Mouse (Mus musculus) forebrain, embryonic 13.5 days (tissue): ENCODE data around the gene Heatr6. TPM values are rescaled to one million over a fixed set of nuclear protein-coding genes. Genes with fewer than 3 reads are reported as not detected.

Experiments used
- ATAC-seq: fragments of 200-750 bp; cut with Nextera tagmentation; 2 replicates; pipeline ENCODE4 v1.8.0; 2017
- H3K27ac ChIP-seq: fragments of 300-500 bp; sonication (generic); 2 replicates; pipeline ENCODE4 v1.5.1; 2015; ENCODE audit warnings: inconsistent platforms, mild to moderate bottlenecking, moderate library complexity
- H3K27me3 ChIP-seq: fragments of 300-500 bp; sonication (generic); 2 replicates; pipeline ENCODE4 v1.6.1; 2015; ENCODE audit warnings: mild to moderate bottlenecking, inconsistent platforms
- H3K36me3 ChIP-seq: fragments of 300-500 bp; sonication (generic); 2 replicates; pipeline ENCODE4 v1.6.1; 2015; ENCODE audit warnings: mild to moderate bottlenecking, inconsistent platforms; ENCODE audit not compliant: poor library complexity, severe bottlenecking
- H3K4me1 ChIP-seq: fragments of 300-500 bp; sonication (generic); 2 replicates; pipeline ENCODE4 v1.6.1; 2015; ENCODE audit warnings: inconsistent platforms
- H3K4me2 ChIP-seq: fragments of 300-500 bp; sonication (generic); 2 replicates; pipeline ENCODE4 v1.6.1; 2015; ENCODE audit warnings: inconsistent platforms, mild to moderate bottlenecking, moderate library complexity
- H3K4me3 ChIP-seq: fragments of 300-500 bp; sonication (generic); 2 replicates; pipeline ENCODE4 v1.5.1; 2015; ENCODE audit warnings: mild to moderate bottlenecking, inconsistent platforms
- H3K9ac ChIP-seq: fragments of 300-500 bp; sonication (generic); 2 replicates; pipeline ENCODE4 v1.6.1; 2015; ENCODE audit warnings: mild to moderate bottlenecking, inconsistent platforms
- H3K9me3 ChIP-seq: fragments of 300-500 bp; sonication (generic); replicated peaks from 2 replicates; pipeline ENCODE4 v1.6.1; 2016; ENCODE audit warnings: inconsistent platforms
- WGBS: fragments of 180-500 bp; shearing (Covaris S2); methylation state at CpG from one replicate; pipeline ENCODE4 v1.1.7; 2015; 5-methylcytosine and 5-hydroxymethylcytosine counted together
- polyA plus RNA-seq: library from polyadenylated mRNA; unstranded; fragments of >200 nt; fragmentation: Nextera tagmentation; extraction: Ambion mirVana; gene quantifications from 2 replicates; pipeline ENCODE4 v1.2.1, GENCODE M21; 2015

The Heatr6 gene
- polyA plus RNA-seq, 1 experiment from 2014 or later: 40.6 TPM

- no peak overlapping the region for H3K27ac ChIP-seq
- H3K4me3 ChIP-seq: no peak overlapping the region
- no peak for ATAC-seq
- no peaks in the 10 kb centered on the region for H3K9me3 ChIP-seq
- H3K4me2 ChIP-seq: no peak overlapping the region
- no peak overlapping the region for H3K9ac ChIP-seq
- H3K4me1 ChIP-seq: peaks cover 9% of the 10 kb centered on the region
- H3K36me3 ChIP-seq: no peaks in the 10 kb centered on the region
- whole genome bisulfite sequencing: 75% methylated on average over 4 of the region's 4 CpGs
- 0 out of 2 replicates have a peak, but pooled peaks cover 3% of the 10 kb centered on the region for H3K27me3 ChIP-seq
Observed at GRCm38 (mm10) chr11:83791133-83791532, 37.6 kb downstream of the Heatr6 start.

DNA sequence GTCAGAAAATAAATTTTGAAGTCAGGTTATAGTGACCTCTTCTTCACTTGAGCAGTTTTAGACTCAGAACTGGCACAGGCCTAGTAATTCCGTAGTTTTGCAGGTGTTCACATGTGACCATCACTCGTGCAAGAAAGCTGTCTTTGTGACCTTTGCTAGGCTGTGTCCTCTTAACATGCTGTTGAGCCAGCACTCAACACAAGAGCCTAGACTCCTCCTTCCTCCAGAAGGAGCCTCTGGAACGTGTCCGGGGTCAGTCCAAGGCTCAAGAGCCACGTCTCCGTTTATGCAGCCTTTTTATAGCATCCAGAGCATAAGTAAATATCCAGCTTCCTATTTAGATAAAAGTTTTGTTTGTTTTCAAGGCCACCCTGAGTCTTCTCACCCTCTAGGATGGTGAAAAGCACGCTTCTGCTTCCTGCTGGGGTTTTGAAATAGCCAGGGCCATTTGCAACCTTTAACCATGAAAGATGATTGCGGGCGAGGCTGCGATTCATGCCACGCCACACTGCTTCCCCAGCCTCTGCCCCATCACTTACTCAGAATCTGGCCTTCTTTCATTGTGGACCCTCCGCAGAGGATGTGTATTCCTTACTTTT lies 38.9 kb downstream of the Heatr6 start:
- H3K27me3 ChIP-seq: 0 out of 2 replicates have a peak, but pooled peaks cover 3% of the 10 kb centered on the region
- no peaks in the 10 kb centered on the region for H3K36me3 ChIP-seq
- no peak overlapping the region for H3K4me3 ChIP-seq
- no peak for ATAC-seq
- H3K27ac ChIP-seq: no peak overlapping the region
- H3K4me2 ChIP-seq: no peak overlapping the region
- H3K4me1 ChIP-seq: peaks cover 18% of the 10 kb centered on the region
- no peak overlapping the region for H3K9ac ChIP-seq
- no peaks in the 10 kb centered on the region for H3K9me3 ChIP-seq
- WGBS: 84% methylated on average over 12 of the region's 12 CpGs

GRCm38 (mm10) chr11:83793264-83793663 lies 39.8 kb downstream of the Heatr6 start:
- H3K27me3 ChIP-seq: 0 out of 2 replicates have a peak, but pooled peaks cover 3% of the 10 kb centered on the region
- no peak overlapping the region for H3K4me2 ChIP-seq
- H3K36me3 ChIP-seq: no peaks in the 10 kb centered on the region
- no peak overlapping the region for H3K4me3 ChIP-seq
- no peak for ATAC-seq
- H3K9me3 ChIP-seq: no peaks in the 10 kb centered on the region
- WGBS: 87% methylated on average over 14 of the region's 14 CpGs
- H3K27ac ChIP-seq: no peak overlapping the region
- H3K9ac ChIP-seq: no peak overlapping the region
- H3K4me1 ChIP-seq: peaks cover 18% of the 10 kb centered on the region

DNA sequence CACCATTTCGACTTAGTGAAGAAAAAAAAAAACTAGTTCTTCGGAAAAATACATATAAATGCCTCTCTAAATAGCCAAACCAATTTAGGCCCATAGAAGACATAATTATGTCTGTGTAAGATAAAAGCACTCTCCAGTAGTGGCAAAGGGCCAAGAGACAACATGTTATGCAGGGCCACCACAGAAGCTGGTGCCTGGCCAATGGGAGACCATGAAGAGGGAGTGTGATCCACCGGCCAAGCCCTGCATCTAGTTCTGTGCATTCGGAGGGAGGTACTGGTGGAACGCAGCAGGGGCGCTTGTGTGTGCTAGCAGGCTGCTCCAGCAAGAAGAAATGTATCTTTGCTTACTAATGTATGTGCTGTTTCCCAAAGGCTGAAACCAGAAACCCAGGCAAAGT lies 42.6 kb downstream of the Heatr6 start:
- 31% methylated on average over 6 of the region's 6 CpGs for WGBS
- Histone ChIP-seq H3K4me3 (no peak overlapping the region), H3K27ac (no peak overlapping the region), H3K4me2 (no peak overlapping the region), H3K27me3 (0 out of 2 replicates have a peak, but pooled peaks cover 3% of the 10 kb centered on the region), H3K9ac (no peak overlapping the region), H3K9me3 (no peaks in the 10 kb centered on the region), H3K36me3 (no peaks in the 10 kb centered on the region), H3K4me1 (peaks cover 18% of the 10 kb centered on the region)
- ATAC-seq: peak; percentile 74

DNA sequence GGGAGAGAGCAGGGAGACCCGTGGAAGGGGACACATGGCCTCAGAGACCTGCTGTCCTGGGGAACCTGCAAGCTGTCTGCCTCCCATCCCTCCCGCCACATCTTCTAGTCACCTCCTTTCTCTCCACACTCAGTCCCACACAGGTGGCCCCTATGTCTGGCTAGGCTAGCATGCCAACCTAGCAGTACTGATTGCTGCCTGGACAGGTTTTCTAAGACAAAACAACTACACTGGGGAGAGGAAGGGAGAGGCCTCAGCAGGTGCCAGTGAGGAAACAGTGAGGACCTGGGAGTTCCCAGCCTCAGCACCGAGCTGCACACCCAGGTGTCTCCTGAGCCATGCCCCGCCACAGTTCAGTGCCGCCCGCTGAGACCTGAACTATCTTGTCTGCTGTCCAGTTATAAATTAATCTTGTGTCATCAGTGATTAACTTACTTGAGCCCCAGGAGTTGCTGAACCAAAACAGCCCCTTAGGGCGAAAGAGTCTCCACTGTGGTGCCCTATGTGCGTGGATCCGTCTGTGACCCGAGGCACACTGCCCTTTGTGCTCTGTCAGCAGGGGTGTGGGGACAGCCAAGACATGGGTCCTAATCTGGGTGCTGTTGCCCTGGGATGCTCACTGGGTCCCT lies 43.6 kb downstream of the Heatr6 start:
- no peak overlapping the region for H3K9ac ChIP-seq
- no peak overlapping the region for H3K4me3 ChIP-seq
- 0 out of 2 replicates have a peak, but pooled peaks cover 3% of the 10 kb centered on the region for H3K27me3 ChIP-seq
- no peak overlapping the region for H3K4me2 ChIP-seq
- H3K4me1 ChIP-seq: peaks cover 18% of the 10 kb centered on the region
- 85% methylated on average over 10 of the region's 10 CpGs for WGBS
- no peaks in the 10 kb centered on the region for H3K36me3 ChIP-seq
- ATAC-seq: no peak
- no peak overlapping the region for H3K27ac ChIP-seq
- H3K9me3 ChIP-seq: no peaks in the 10 kb centered on the region

DNA sequence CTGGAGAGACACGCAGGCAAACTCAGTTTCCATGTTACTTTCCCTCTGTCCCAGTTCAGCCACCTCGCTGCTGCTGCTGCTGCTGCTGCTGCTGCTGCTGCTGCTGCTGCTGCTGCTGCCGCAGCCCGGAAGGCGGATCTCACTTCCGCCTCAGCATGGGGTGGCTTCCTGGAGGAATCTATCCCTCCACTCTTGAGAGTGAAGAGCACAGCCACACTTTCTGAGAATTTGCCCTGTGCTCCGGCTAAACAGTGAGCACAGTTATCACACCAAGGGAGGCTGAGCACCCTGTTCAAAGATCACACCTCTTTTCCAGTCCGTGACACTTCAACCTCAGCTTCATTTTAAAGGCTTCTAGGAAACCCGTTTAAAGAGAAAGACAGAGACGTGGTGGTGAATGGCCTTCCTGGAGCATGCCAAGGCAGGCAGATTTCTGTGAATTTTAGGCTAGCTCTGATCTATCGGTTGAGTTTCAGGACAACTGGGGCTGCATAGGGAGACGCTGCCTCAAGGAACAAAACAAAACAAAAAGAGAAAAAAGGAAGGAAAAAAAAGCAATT lies 46.5 kb downstream of the Heatr6 start:
- Histone ChIP-seq H3K9me3 (no peaks in the 10 kb centered on the region), H3K4me1 (peaks cover 18% of the 10 kb centered on the region), H3K27ac (no peak overlapping the region), H3K9ac (no peak overlapping the region), H3K4me2 (no peak overlapping the region), H3K27me3 (no peaks in the 10 kb centered on the region), H3K4me3 (no peak overlapping the region), H3K36me3 (no peaks in the 10 kb centered on the region)
- 74% methylated on average over 12 of the region's 12 CpGs for WGBS
- ATAC-seq: no peak

- Histone ChIP-seq H3K36me3 (no peaks in the 10 kb centered on the region), H3K4me1 (no peaks in the 10 kb centered on the region), H3K4me3 (no peak overlapping the region), H3K4me2 (no peak overlapping the region), H3K27ac (no peak overlapping the region), H3K9me3 (no peaks in the 10 kb centered on the region; the same call in 1 of the 2 replicates), H3K27me3 (no peaks in the 10 kb centered on the region), H3K9ac (no peak overlapping the region)
- WGBS: 70% methylated on average over 8 of the region's 8 CpGs
- ATAC-seq: no peak
Observed at GRCm38 (mm10) chr11:83802166-83802565, 48.7 kb downstream of the Heatr6 start.

DNA sequence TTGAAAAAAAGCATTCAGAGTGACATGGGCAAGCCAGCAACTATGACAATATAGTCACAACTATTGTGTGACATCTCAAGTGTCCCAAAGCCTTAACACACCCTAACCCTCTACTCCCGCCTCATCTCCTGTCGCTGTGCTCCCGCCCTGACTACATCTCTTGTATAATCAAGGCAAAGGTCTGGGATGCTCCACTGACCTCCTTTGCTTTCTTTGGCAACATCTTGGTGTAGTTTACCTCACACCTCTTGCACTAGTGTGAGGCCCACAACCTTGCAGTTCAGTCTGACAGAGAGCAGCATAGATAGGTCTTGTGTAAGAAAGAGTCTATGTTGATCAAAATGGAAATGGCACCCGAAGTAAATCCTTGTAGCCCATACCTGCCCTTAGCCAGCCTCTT lies 49.1 kb downstream of the Heatr6 start:
- Histone ChIP-seq H3K27ac (no peak overlapping the region), H3K9ac (no peak overlapping the region), H3K36me3 (no peaks in the 10 kb centered on the region), H3K4me2 (no peak overlapping the region), H3K9me3 (no peaks in the 10 kb centered on the region; the same call in 1 of the 2 replicates), H3K4me1 (no peaks in the 10 kb centered on the region), H3K4me3 (no peak overlapping the region), H3K27me3 (no peaks in the 10 kb centered on the region)
- WGBS: 94% methylated on average over 4 of the region's 4 CpGs
- no peak for ATAC-seq

- Histone ChIP-seq H3K9ac (no peak overlapping the region), H3K27ac (no peak overlapping the region), H3K4me1 (no peaks in the 10 kb centered on the region), H3K9me3 (no peaks in the 10 kb centered on the region; the same call in 1 of the 2 replicates), H3K4me2 (no peak overlapping the region), H3K4me3 (no peak overlapping the region), H3K36me3 (no peaks in the 10 kb centered on the region), H3K27me3 (no peaks in the 10 kb centered on the region)
- 77% methylated on average over 8 of the region's 8 CpGs for WGBS
- no peak for ATAC-seq
Observed at GRCm38 (mm10) chr11:83810441-83810840, 56.9 kb downstream of the Heatr6 start.

GRCm38 (mm10) chr11:83815191-83815590 lies 61.7 kb downstream of the Heatr6 start:
- H3K4me1 ChIP-seq: 0 out of 2 replicates have a peak, but pooled peaks cover 6% of the 10 kb centered on the region
- no peak overlapping the region for H3K9ac ChIP-seq
- H3K4me3 ChIP-seq: no peak overlapping the region
- 90% methylated on average over 5 of the region's 5 CpGs for WGBS
- no peak overlapping the region for H3K27ac ChIP-seq
- H3K36me3 ChIP-seq: no peaks in the 10 kb centered on the region
- ATAC-seq: no peak
- H3K27me3 ChIP-seq: no peaks in the 10 kb centered on the region
- H3K9me3 ChIP-seq: no peaks in the 10 kb centered on the region
- H3K4me2 ChIP-seq: no peak overlapping the region

GRCm38 (mm10) chr11:83815628-83816027 lies 62.1 kb downstream of the Heatr6 start:
- 0 out of 2 replicates have a peak, but pooled peaks cover 7% of the 10 kb centered on the region for H3K4me1 ChIP-seq
- H3K27me3 ChIP-seq: no peaks in the 10 kb centered on the region
- H3K36me3 ChIP-seq: no peaks in the 10 kb centered on the region
- no peak overlapping the region for H3K4me2 ChIP-seq
- H3K4me3 ChIP-seq: no peak overlapping the region
- no peaks in the 10 kb centered on the region for H3K9me3 ChIP-seq
- ATAC-seq: no peak
- WGBS: 11% methylated on average over 9 of the region's 9 CpGs
- H3K27ac ChIP-seq: no peak overlapping the region
- no peak overlapping the region for H3K9ac ChIP-seq

DNA sequence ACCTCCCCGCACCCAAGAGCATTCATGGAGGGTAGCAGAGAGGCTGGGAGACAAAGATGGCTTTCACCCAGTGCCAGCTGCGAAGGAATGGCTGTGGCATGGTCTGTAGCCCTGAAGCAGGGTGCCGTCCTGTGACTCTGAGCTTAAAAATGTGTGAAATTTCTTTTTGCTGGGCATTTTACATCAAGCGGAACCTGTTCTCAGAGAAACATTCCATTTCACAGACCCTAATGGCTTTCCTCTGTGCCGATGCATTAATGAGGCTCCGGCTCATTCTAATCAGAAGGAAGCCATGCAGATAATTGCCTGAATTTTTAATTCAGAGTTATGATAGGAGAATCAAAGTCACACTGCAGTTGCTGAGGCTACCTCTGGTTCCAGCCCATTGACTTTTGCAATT lies 63.6 kb downstream of the Heatr6 start:
- Histone ChIP-seq H3K9ac (no peak overlapping the region), H3K27me3 (no peaks in the 10 kb centered on the region), H3K36me3 (no peaks in the 10 kb centered on the region), H3K4me2 (no peak overlapping the region), H3K4me1 (0 out of 2 replicates have a peak, but pooled peaks cover 7% of the 10 kb centered on the region), H3K9me3 (no peaks in the 10 kb centered on the region), H3K4me3 (no peak overlapping the region), H3K27ac (no peak overlapping the region)
- 55% methylated on average over 6 of the region's 6 CpGs for WGBS
- no peak for ATAC-seq
